Mouse (Mus musculus): ENCODE data around the gene Pdxk. TPM values are rescaled to one million over a fixed set of nuclear protein-coding genes. Genes with fewer than 3 reads are reported as not detected.
"Not testable (repeated sequence)": the region's sequence is repeated elsewhere in the genome, so short reads cannot be mapped to it uniquely, and the experiment has no call there.

Pdxk gene
- polyA plus RNA-seq, 1 experiment from 2014 or later: 4.6 TPM

DNA sequence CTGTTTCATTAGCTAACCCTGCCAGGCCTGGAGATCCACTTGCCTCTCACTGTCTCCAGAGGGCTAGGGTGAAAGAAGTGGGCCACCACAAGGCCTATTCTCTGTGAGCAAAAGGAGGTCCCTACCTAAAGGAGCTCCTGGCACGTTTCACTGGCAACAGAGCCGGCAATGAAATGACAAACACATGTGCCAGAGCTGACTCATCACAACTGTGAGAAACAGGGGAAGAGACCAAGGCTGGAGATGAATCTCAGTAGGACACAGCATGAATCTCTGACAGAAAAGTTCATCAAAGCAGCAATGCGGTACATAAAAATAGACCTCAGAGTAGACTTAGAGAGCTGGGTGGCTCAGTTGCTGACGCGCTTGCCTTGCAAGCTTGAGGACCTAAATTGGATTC is 46.9 kb downstream of the Pdxk start:
- no peak for ATAC-seq (replicated peaks; ENCODE audit: insufficient number of reproducible peaks, insufficient read depth, low FRiP score, low read depth)
- H3K27me3 ChIP-seq: no peaks in the 10 kb centered on the region

DNA sequence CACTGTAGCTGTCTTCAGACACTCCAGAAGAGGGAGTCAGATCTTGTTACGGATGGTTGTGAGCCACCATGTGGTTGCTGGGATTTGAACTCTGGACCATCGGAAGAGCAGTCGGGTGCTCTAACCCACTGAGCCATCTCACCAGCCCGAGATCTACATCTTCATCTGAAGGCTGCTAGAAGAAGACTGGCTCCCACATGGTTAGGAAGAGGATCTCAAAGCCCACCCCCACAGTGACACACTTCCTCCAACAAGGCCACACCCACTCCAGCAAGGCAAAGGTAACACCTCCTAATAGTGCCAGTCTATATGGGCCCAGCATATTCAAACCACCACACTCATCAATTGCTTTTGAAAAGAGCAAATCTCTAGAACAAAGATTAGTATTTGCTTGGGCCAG is 49.8 kb downstream of the Pdxk start:
- 83% methylated on average over 3 of the region's 4 CpGs for WGBS
- H3K9ac ChIP-seq; H3K36me3 ChIP-seq; H3K27ac ChIP-seq; H3K9me3 ChIP-seq (replicated peaks); H3K4me2 ChIP-seq; ATAC-seq (replicated peaks; ENCODE audit: insufficient number of reproducible peaks, insufficient read depth, low FRiP score, low read depth); H3K27me3 ChIP-seq; H3K4me3 ChIP-seq: not testable (repeated sequence)
- peaks cover 14% of the 10 kb centered on the region for H3K4me1 ChIP-seq (replicated peaks)

More for the DNA sequence above, 46.9 kb downstream of the Pdxk start:
- Histone ChIP-seq H3K4me3 (no peak overlapping the region), H3K36me3 (no peaks in the 10 kb centered on the region), H3K4me2 (no peak overlapping the region), H3K9ac (no peak overlapping the region), H3K9me3 (replicated peaks) (no peaks in the 10 kb centered on the region), H3K27ac (no peak overlapping the region), H3K4me1 (replicated peaks) (peaks cover 5% of the 10 kb centered on the region; the same call in 1 of the 2 replicates)
- 56% methylated on average over 5 of the region's 5 CpGs for WGBS

DNA sequence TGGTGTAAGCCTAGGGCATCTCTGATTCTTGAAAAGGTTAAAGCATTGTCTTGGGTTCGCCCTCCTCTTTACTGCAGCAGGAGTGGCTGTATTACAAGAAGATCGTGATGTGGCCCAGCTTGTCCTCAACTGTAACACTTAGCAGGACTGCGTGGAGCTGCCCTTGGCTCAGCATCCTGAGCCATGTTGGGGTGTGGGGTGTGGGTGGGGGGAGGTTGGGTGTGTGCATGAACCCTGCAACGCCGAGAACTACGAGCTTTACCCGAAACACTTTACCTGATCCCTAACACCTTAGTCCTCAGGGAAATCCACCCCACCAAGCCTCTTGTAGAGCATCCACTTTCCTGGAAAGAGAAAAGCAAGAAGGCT is 51.6 kb downstream of the Pdxk start:
- Histone ChIP-seq H3K9ac (peak overlapping the region; percentile 88; the same call in 1 of the 2 replicates), H3K4me3 (peak overlapping the region; percentile 100), H3K4me2 (peak overlapping the region; percentile 69), H3K4me1 (replicated peaks) (peaks cover 14% of the 10 kb centered on the region), H3K9me3 (replicated peaks) (no peaks in the 10 kb centered on the region), H3K27me3 (no peaks in the 10 kb centered on the region), H3K36me3 (peaks cover 26% of the 10 kb centered on the region), H3K27ac (0 out of 2 replicates have a peak overlapping the region, but pooled peaks have one; percentile 93)
- WGBS: 31% methylated on average over 7 of the region's 7 CpGs
- no peak for ATAC-seq (replicated peaks; ENCODE audit: insufficient number of reproducible peaks, insufficient read depth, low FRiP score, low read depth)

- peak within 1 kb of the TSS; percentile 88 for H3K9ac ChIP-seq
- H3K36me3 ChIP-seq: peaks cover 31% of the 10 kb centered on the region
- H3K4me3 ChIP-seq: peak within 1 kb of the TSS; percentile 100
- peaks cover 14% of the 10 kb centered on the region for H3K4me1 ChIP-seq (replicated peaks)
- peak within 1 kb of the TSS; percentile 93 for H3K27ac ChIP-seq
- H3K9me3 ChIP-seq (replicated peaks): no peaks in the 10 kb centered on the region
- ATAC-seq (replicated peaks; ENCODE audit: insufficient number of reproducible peaks, insufficient read depth, low FRiP score, low read depth): peak; percentile 91
- peak within 1 kb of the TSS; percentile 69 for H3K4me2 ChIP-seq
- under 1% methylated on average over 70 of the region's 70 CpGs for WGBS
- H3K27me3 ChIP-seq: no peaks in the 10 kb centered on the region
These were observed 52.2 kb downstream of the Pdxk start, which contains the start of gene Rrp1 for GRCm38 (mm10) chr10:78412319-78413151. TSS of gene Rrp1 (minus strand) at chr10:78413043.

DNA sequence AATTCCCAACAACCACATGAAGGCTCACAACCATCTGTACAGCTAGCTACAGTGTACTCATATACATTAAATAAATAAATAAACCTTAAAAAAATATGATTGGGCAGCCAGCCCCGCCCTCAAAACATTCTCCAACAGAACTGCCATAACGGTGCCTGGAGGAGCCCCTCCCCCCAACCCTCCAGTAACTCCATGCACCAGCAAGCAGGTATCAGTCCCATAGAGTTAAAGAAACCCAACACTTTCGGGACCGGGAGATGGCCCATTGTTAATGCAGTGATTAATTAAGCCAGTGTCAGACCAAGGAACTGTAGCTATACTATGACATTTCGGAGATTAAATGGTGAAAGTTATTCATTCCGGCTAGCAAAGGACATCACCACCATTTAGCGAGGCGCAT is 52.9 kb downstream of the Pdxk start:
- 11% methylated on average over 8 of the region's 8 CpGs for WGBS

GRCm38 (mm10) chr10:78409035-78409788 is 55.6 kb downstream of the Pdxk start:
- H3K27me3 ChIP-seq: no peaks in the 10 kb centered on the region
- WGBS: 81% methylated on average over 9 of the region's 9 CpGs
- no peaks in the 10 kb centered on the region for H3K9me3 ChIP-seq (replicated peaks)
- ATAC-seq (replicated peaks; ENCODE audit: insufficient number of reproducible peaks, insufficient read depth, low FRiP score, low read depth): no peak
- H3K4me1 ChIP-seq (replicated peaks): peaks cover 14% of the 10 kb centered on the region
- no peak overlapping the region for H3K4me3 ChIP-seq
- H3K27ac ChIP-seq: no peak overlapping the region
- H3K9ac ChIP-seq: no peak overlapping the region
- H3K4me2 ChIP-seq: no peak overlapping the region
- H3K36me3 ChIP-seq: peaks cover 62% of the 10 kb centered on the region

More for the DNA sequence above, 52.9 kb downstream of the Pdxk start:
- Histone ChIP-seq H3K4me3 (peak overlapping the region; percentile 100), H3K4me1 (replicated peaks) (peaks cover 14% of the 10 kb centered on the region), H3K36me3 (peaks cover 38% of the 10 kb centered on the region), H3K27ac (peak overlapping the region; percentile 93), H3K9me3 (replicated peaks) (no peaks in the 10 kb centered on the region), H3K4me2 (peak overlapping the region; percentile 69), H3K9ac (peak overlapping the region; percentile 88), H3K27me3 (no peaks in the 10 kb centered on the region)
- ATAC-seq (replicated peaks; ENCODE audit: insufficient number of reproducible peaks, insufficient read depth, low FRiP score, low read depth): no peak

- Histone ChIP-seq H3K4me1 (replicated peaks) (peaks cover 10% of the 10 kb centered on the region), H3K4me3 (no peak overlapping the region), H3K9ac (no peak overlapping the region), H3K27me3 (no peaks in the 10 kb centered on the region), H3K27ac (no peak overlapping the region), H3K4me2 (no peak overlapping the region), H3K36me3 (peaks cover 83% of the 10 kb centered on the region), H3K9me3 (replicated peaks) (no peaks in the 10 kb centered on the region)
- no peak for ATAC-seq (replicated peaks; ENCODE audit: insufficient number of reproducible peaks, insufficient read depth, low FRiP score, low read depth)
- 90% methylated on average over 4 of the region's 4 CpGs for WGBS
These were observed 57.6 kb downstream of the Pdxk start for GRCm38 (mm10) chr10:78407132-78407531.

- Histone ChIP-seq H3K4me1 (replicated peaks) (peaks cover under 1% of the 10 kb centered on the region; the same call in 1 of the 2 replicates), H3K36me3 (peaks cover 93% of the 10 kb centered on the region), H3K27me3 (no peaks in the 10 kb centered on the region), H3K4me2 (no peak overlapping the region), H3K9me3 (replicated peaks) (no peaks in the 10 kb centered on the region), H3K27ac (no peak overlapping the region), H3K4me3 (no peak overlapping the region), H3K9ac (no peak overlapping the region)
- no peak for ATAC-seq (replicated peaks; ENCODE audit: insufficient number of reproducible peaks, insufficient read depth, low FRiP score, low read depth)
- 85% methylated on average over 6 of the region's 6 CpGs for WGBS
These were observed 58.6 kb downstream of the Pdxk start for GRCm38 (mm10) chr10:78406152-78406551.

GRCm38 (mm10) chr10:78402301-78402922 is 62.4 kb downstream of the Pdxk start:
- Histone ChIP-seq H3K27ac (no peak overlapping the region), H3K9me3 (replicated peaks) (no peaks in the 10 kb centered on the region), H3K9ac (no peak overlapping the region), H3K36me3 (peaks cover 71% of the 10 kb centered on the region), H3K27me3 (no peaks in the 10 kb centered on the region), H3K4me3 (no peak overlapping the region), H3K4me1 (replicated peaks) (peaks cover 22% of the 10 kb centered on the region), H3K4me2 (no peak overlapping the region)
- ATAC-seq (replicated peaks; ENCODE audit: insufficient number of reproducible peaks, insufficient read depth, low FRiP score, low read depth): no peak
- WGBS: 91% methylated on average over 14 of the region's 14 CpGs

DNA sequence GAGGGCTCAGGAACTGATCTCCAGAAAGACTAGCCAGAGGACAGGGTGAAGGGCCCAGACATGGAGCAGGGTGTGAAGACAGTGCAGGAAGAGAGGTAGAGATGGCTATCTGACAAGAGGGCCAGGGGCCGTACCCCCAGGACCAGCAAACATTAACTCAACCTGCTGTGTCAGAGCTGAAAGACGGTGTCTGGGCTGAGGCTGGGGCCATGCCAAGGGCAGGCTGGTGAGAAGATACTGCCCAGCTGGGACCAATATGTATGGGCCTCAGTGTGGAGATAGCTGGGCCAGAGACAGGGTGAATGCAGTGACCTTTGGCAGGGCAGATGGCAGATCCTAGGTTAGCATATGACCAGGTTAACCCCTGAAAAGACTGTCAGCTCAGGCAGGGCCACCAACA is 63.6 kb downstream of the Pdxk start:
- WGBS: 88% methylated on average over 2 of the region's 2 CpGs
- no peak overlapping the region for H3K4me2 ChIP-seq
- no peak overlapping the region for H3K9ac ChIP-seq
- H3K27me3 ChIP-seq: 0 out of 2 replicates have a peak, but pooled peaks cover 4% of the 10 kb centered on the region
- no peak overlapping the region for H3K27ac ChIP-seq
- no peak for ATAC-seq (replicated peaks; ENCODE audit: insufficient number of reproducible peaks, insufficient read depth, low FRiP score, low read depth)
- no peak overlapping the region for H3K4me3 ChIP-seq
- H3K9me3 ChIP-seq (replicated peaks): no peaks in the 10 kb centered on the region
- H3K36me3 ChIP-seq: peaks cover 58% of the 10 kb centered on the region
- peaks cover 27% of the 10 kb centered on the region for H3K4me1 ChIP-seq (replicated peaks)

DNA sequence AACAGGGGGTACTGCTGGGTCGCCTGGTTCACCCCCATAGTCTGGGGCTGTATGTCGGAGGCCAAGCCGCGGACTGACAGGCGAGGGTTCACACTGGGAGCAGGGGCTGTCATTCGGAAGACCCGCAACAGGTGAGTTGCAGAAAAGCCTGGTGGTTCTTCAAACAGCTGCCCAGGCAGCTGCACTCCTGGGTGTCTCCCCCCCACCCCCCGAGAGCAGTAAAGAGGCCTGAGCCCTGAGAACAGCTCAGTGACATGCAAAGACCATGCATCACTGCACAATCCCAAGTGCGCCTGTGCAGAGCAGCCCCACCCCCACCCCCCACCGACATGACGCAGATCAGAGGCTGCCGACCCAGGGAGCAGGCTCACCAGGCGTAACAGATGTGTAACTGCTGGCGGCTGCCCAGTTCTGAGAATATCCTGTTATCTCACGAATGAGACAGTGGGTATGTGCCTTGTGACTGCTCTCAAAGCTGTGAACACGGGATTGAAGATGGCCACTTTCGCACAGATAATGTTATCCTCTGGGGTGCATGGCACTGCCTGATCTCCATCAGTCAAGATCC is 65.6 kb downstream of the Pdxk start:
- Histone ChIP-seq H3K4me2 (peak overlapping the region; percentile 43; the same call in 1 of the 2 replicates), H3K9me3 (replicated peaks) (no peaks in the 10 kb centered on the region), H3K27me3 (0 out of 2 replicates have a peak, but pooled peaks cover 4% of the 10 kb centered on the region), H3K4me1 (replicated peaks) (peaks cover 29% of the 10 kb centered on the region), H3K9ac (no peak overlapping the region), H3K4me3 (no peak overlapping the region), H3K36me3 (peaks cover 41% of the 10 kb centered on the region), H3K27ac (peak overlapping the region; percentile 72)
- 32% methylated on average over 17 of the region's 17 CpGs for WGBS
- ATAC-seq (replicated peaks; ENCODE audit: insufficient number of reproducible peaks, insufficient read depth, low FRiP score, low read depth): peak; percentile 60
